Mouse (Mus musculus): Measurements from ENCODE around the gene Psmd6.

GRCm38 (mm10) chr14:14086711-14087263, 34.0 kb downstream of the Psmd6 start:
- TF ChIP-seq ZC3H11A (IDR thresholded peaks at IDR 0.05; ENCODE audit: borderline replicate concordance, low read depth, low read length) (no peak), HCFC1 (IDR thresholded peaks at IDR 0.05; ENCODE audit: borderline replicate concordance, insufficient read depth, low read length) (no peak), CHD2 (IDR thresholded peaks at IDR 0.05; ENCODE audit: low read depth, low read length) (no peak), MAFK (IDR thresholded peaks at IDR 0.05; ENCODE audit: insufficient read depth, low read depth, low read length) (no peak), ZNF384 (IDR thresholded peaks at IDR 0.05; ENCODE audit: low read depth, low read length) (no peak)
